Mouse (Mus musculus) liver, embryonic 14.5 days (tissue): ENCODE data around the gene Chst5. TPM values are rescaled to one million over a fixed set of nuclear protein-coding genes. Genes with fewer than 3 reads are reported as not detected.

ENCODE experiments used
- ATAC-seq: fragments of 200-750 bp; cut with Nextera tagmentation; 2 replicates; pipeline ENCODE4 v1.8.0; 2017; ENCODE audit warnings: moderate number of reproducible peaks, mild to moderate bottlenecking, moderate library complexity; ENCODE audit not compliant: insufficient read depth
- DNase-seq, 3 experiments: peaks; one replicate each; pipeline ENCODE4 v3.0.0-alpha.2; 2012 to 2013; ENCODE audit warnings: low read depth in 3 of 3, low spot score in 3 of 3
- H3K27ac ChIP-seq: fragments of 300-500 bp; sonication (generic); 2 replicates; pipeline ENCODE4 v1.5.1; 2014; ENCODE audit warnings: moderate library complexity, mild to moderate bottlenecking, control low read depth, inconsistent platforms
- H3K27me3 ChIP-seq: fragments of 300-500 bp; sonication (generic); 2 replicates; pipeline ENCODE4 v1.6.1; 2014; ENCODE audit warnings: mild to moderate bottlenecking, low read length, moderate library complexity; ENCODE audit not compliant: control insufficient read depth, insufficient read depth
- H3K36me3 ChIP-seq: fragments of 300-500 bp; sonication (generic); replicated peaks from 2 replicates; pipeline ENCODE4 v1.6.1; 2014; ENCODE audit warnings: low read depth; ENCODE audit not compliant: control insufficient read depth, insufficient read depth
- H3K4me1 ChIP-seq, 2 experiments: fragments of 200-500 bp in 1 of 2; fragments of 300-500 bp in 1 of 2; sonication (generic) in 1 of 2; replicated peaks; 2 replicates each; pipeline ENCODE4 v1.6.1; 2012 to 2014; ENCODE audit warnings: antibody characterized with exemption in 1 of 2, inconsistent platforms in 1 of 2, low read length in 1 of 2; ENCODE audit not compliant: control insufficient read depth in 2 of 2, insufficient read depth in 2 of 2
- H3K4me2 ChIP-seq: fragments of 300-500 bp; sonication (generic); 2 replicates; pipeline ENCODE4 v1.6.1; 2014; ENCODE audit warnings: low read depth, mild to moderate bottlenecking, control low read depth, moderate library complexity
- H3K4me3 ChIP-seq, 2 experiments: fragments of 200-500 bp in 1 of 2; fragments of 300-500 bp in 1 of 2; sonication (generic) in 1 of 2; 2 replicates each; pipeline ENCODE4 v1.5.1; 2012 to 2014; ENCODE audit warnings: low read depth in 2 of 2, low read length in 2 of 2, mild to moderate bottlenecking in 2 of 2, control low read depth in 1 of 2, inconsistent platforms in 1 of 2, moderate library complexity in 1 of 2; ENCODE audit not compliant: insufficient read depth in 1 of 2
- H3K9ac ChIP-seq: fragments of 300-500 bp; sonication (generic); replicated peaks from 2 replicates; pipeline ENCODE4 v1.6.1; 2014; ENCODE audit warnings: mild to moderate bottlenecking, control low read depth, moderate library complexity
- H3K9me3 ChIP-seq: fragments of 300-500 bp; sonication (generic); 2 replicates; pipeline ENCODE4 v1.6.1; 2016; ENCODE audit warnings: low read length, mixed read lengths; ENCODE audit not compliant: control insufficient read depth
- CTCF ChIP-seq: IDR thresholded peaks from 2 replicates; pipeline ENCODE4 v1.5.1; 2016; ENCODE audit warnings: antibody characterized with exemption, low read depth, control low read depth
- EP300 ChIP-seq: IDR thresholded peaks from 2 replicates; pipeline ENCODE4 v1.6.1; 2016; ENCODE audit warnings: antibody characterized with exemption, low read depth
- WGBS: fragments of 180-500 bp; shearing (Covaris S2); extraction: QIAGEN DNeasy Blood & Tissue Kit; methylation state at CpG from one replicate; pipeline ENCODE4 v1.1.7; 2014; ENCODE audit not compliant: insufficient replicate concordance; 5-methylcytosine and 5-hydroxymethylcytosine counted together
- polyA plus RNA-seq, 2 experiments: library from polyadenylated mRNA; depleted of rRNA in 1 of 2; stranded (reverse) in 1 of 2; unstranded in 1 of 2; fragments of >200 nt; fragmentation: Nextera tagmentation in 1 of 2; extraction: Ambion mirVana in 1 of 2; gene quantifications; 2 replicates each; pipeline versions ENCODE4 v1.2.1 to v1.2.3; 2012 to 2014

Gene Chst5
- polyA plus RNA-seq (2012; rRNA removed), result 0.02 and 0.03 TPM in 2 replicates
- polyA plus RNA-seq (2014; fragmentation: Nextera tagmentation; extraction: Ambion mirVana), result not detected in 2 replicates

DNA sequence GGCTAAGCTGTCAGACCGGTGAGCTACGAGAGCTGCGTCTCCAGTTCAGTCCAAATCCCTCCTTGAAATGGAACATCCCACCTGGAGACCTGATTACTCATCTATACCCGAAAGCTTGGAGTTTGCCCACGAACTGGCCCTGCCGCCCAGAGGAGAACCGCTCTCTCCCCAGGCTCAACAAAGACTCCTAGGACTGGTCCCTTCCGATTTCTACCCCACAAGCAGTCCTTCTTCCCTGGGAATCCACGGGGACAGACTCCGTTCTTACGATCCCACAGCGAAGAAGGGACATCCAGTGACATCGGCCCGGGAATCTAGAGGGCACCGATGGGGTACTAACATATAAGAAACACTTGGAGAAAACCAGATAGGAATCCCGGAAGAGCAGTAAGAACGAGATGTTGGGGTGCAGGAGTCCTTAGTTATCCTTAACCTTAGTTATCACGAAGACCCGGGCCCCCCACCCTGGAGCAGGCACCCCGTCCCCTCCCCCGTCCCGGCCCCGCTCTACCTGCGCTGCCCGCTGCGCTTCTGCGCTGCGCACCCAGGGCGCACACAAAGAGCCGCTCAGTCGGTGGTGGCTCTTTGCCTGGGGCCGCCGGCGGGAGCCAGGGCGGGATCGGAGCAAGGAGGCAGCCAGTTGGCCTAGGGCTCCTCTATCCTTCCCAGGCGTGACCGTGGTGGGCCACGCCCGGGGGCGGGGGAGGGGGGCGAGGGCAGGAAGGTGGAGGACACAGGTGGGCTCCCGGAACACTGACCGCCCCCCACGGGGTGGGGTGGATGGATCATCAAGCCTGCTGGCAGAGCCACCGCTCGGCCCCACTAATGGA, at the start of gene Chst5:
Gene Chst5, minus strand, starts transcription at position 827 of the 830 bp plus-strand sequence.
- ATAC-seq (no peak), DNase-seq (no peak)
- TF ChIP-seq EP300 (no peak), CTCF (no peak)
- H3K4me3 ChIP-seq, result no peak within 1 kb of the TSS
- no peaks in the 10 kb centered on the region for H3K36me3 ChIP-seq
- no peak within 1 kb of the TSS for H3K9ac ChIP-seq
- H3K4me2 ChIP-seq, result no peak within 1 kb of the TSS
- H3K27ac ChIP-seq, result no peak within 1 kb of the TSS
- H3K27me3 ChIP-seq, result peaks cover 28% of the 10 kb centered on the region
- H3K9me3 ChIP-seq, result no peaks in the 10 kb centered on the region
- 13% methylated on average over 47 of the region's 47 CpGs for WGBS
- H3K4me1 ChIP-seq, result no peaks in the 10 kb centered on the region

DNA sequence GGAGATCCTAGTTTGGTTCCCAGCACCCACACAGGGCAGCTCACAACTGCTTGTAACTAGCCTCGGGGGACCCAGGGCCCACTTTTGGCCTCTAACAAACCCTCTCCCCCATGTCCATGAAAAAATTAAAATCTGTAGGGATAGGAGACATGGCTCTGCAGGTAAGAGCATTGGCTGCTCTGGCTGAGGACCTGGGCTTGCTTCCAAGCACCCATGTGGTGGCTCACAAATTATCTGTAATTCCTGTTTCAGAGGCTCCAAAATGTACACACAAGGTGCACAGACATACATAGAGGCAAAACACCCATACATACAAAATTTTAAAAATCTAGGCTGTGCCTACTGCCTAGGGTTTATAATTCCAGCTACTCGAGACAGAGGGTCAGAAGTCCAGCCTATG, 47.0 kb upstream of the Chst5 start:
- Histone ChIP-seq H3K9me3 (no peaks in the 10 kb centered on the region), H3K27me3 (no peaks in the 10 kb centered on the region), H3K36me3 (peaks cover 19% of the 10 kb centered on the region), H3K4me2 (no peak overlapping the region), H3K27ac (no peak overlapping the region), H3K4me1 (no peaks in the 10 kb centered on the region), H3K9ac (no peak overlapping the region), H3K4me3 (no peak overlapping the region)
- TF ChIP-seq EP300, result no peak
- no peak for TF ChIP-seq CTCF
- DNase-seq, result no peak
- 65% methylated on average over 2 of the region's 2 CpGs for WGBS
- no peak for ATAC-seq

DNA sequence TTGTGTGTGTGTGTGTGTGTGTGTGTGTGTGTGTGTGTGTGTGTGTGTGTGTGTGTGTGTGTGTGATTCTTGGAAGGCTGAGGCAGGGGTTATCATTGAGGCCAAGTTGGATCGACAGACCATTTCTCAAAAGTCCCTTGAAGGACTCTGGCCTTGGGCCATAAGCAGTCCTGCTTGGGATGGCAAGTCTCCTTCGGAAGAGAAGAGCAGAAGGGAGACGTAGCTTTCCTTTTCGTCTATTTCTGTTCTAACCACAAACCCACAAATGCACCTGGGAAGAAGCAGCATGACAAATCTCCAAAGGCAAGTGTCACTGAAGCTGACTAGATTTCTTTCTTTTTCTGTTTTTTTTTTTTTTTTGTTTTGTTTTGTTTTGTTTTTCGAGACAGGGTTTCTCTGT, 45.6 kb upstream of the Chst5 start:
- Histone ChIP-seq H3K4me3 (no peak overlapping the region), H3K9ac (no peak overlapping the region), H3K9me3 (no peaks in the 10 kb centered on the region), H3K4me2 (no peak overlapping the region), H3K4me1 (no peaks in the 10 kb centered on the region), H3K27ac (no peak overlapping the region), H3K27me3 (no peaks in the 10 kb centered on the region), H3K36me3 (peaks cover 23% of the 10 kb centered on the region)
- no peak for DNase-seq
- 64% methylated on average over 5 of the region's 5 CpGs for WGBS
- no peak for ATAC-seq
- TF ChIP-seq EP300 (no peak), CTCF (no peak)

DNA sequence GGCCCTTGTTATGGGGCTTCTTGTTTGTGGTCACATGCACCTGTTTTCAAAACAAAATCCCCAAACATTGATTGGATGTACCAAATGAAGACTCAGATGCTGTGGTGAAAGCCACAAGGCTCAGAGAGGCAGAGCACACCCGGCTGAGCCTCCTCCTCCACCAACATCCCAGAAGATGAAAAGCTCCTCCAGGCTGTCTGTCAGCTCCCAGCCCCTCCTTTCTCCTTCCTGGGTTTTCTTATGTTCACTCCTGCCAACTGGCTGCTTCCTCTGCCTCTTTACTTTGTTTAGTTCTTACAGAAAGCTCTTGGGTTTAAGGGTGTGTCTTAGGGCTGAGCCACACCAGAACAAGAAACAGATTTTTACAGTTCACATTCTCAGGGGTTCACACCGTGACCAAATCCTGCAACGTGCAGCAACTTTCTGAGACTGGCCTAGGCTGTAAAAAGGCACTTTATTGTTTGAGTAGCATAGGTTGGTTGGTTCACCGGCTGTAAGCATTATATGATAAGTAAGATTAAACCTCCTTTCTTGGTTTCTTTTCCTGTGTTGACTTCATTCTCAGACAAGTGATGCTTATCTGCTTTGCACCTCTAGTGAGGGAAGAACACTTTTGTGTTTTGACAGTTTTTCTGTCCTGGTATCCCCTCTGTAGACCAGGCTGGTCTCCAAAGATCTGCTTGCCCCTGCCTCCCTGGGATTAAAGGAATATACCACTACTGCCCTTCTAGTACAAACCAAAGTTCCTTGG, 44.8 kb upstream of the Chst5 start:
- WGBS, result 74% methylated on average over 4 of the region's 4 CpGs
- Histone ChIP-seq H3K27ac (no peak overlapping the region), H3K4me3 (no peak overlapping the region), H3K9ac (no peak overlapping the region), H3K4me1 (no peaks in the 10 kb centered on the region), H3K4me2 (no peak overlapping the region), H3K9me3 (no peaks in the 10 kb centered on the region), H3K27me3 (no peaks in the 10 kb centered on the region), H3K36me3 (peaks cover 23% of the 10 kb centered on the region)
- DNase-seq (no peak), ATAC-seq (no peak)
- TF ChIP-seq CTCF, result no peak
- TF ChIP-seq EP300, result no peak

DNA sequence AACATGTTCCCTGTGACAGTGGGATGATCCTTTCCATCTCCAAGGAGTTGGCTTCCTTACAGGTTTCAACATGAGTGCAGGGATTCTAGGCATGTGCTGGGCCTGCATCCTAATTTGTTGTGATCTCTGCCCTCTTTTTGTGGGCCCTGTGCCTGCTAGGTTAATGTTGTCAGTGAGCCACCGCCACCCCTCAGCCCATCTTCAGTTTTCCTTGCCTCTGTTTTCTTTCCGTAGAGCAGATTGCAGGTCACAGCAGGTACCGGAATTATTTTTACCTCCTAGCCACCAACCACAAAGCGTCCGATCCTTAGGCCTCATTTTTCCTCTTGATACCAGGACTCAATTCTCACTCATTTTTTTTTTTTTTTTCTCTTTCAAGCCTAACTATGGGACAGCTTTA, 41.7 kb upstream of the Chst5 start:
- peaks cover 29% of the 10 kb centered on the region for H3K36me3 ChIP-seq
- DNase-seq (no peak), ATAC-seq (no peak)
- H3K4me2 ChIP-seq, result no peak overlapping the region
- H3K4me3 ChIP-seq, result no peak overlapping the region
- TF ChIP-seq CTCF (no peak), EP300 (no peak)
- H3K27me3 ChIP-seq, result no peaks in the 10 kb centered on the region
- WGBS, result 94% methylated on average over 5 of the region's 5 CpGs
- H3K9me3 ChIP-seq, result no peaks in the 10 kb centered on the region
- no peak overlapping the region for H3K27ac ChIP-seq
- H3K4me1 ChIP-seq, result no peaks in the 10 kb centered on the region
- H3K9ac ChIP-seq, result no peak overlapping the region
